Mouse (Mus musculus): ENCODE results near the gene Mtf1. TPM values are rescaled to one million over a fixed set of nuclear protein-coding genes. Genes with fewer than 3 reads are reported as not detected.

Gene Mtf1
- polyA plus RNA-seq, 1 experiment from 2014 or later, result 9.1 TPM

- no peak overlapping the region for H3K4me3 ChIP-seq (ENCODE audit: low read depth, low read length)
- H3K4me2 ChIP-seq (ENCODE audit: low read depth, low read length), result peak overlapping the region; percentile 28; the same call in 1 of the 2 replicates
- H3K27me3 ChIP-seq (ENCODE audit: insufficient read depth, low read length), result no peaks in the 10 kb centered on the region
- no peaks in the 10 kb centered on the region for H3K9me3 ChIP-seq (ENCODE audit: low read length)
- TF ChIP-seq CTCF (IDR thresholded peaks at IDR 0.05; ENCODE audit: low read depth), result no peak
- no peak for TF ChIP-seq EP300 (IDR thresholded peaks at IDR 0.05; ENCODE audit: low read depth)
- peaks cover 31% of the 10 kb centered on the region for H3K36me3 ChIP-seq (replicated peaks; ENCODE audit: insufficient read depth, low read length)
- DNase-seq (no peak), ATAC-seq (peak; percentile 38)
- peaks cover 34% of the 10 kb centered on the region for H3K4me1 ChIP-seq (ENCODE audit: insufficient read depth)
- H3K9ac ChIP-seq (replicated peaks), result no peak overlapping the region; the same call in 1 of the 2 replicates
- WGBS (ENCODE audit: insufficient replicate concordance), result 39% methylated on average over 9 of the region's 9 CpGs
- peak overlapping the region; percentile 13 for H3K27ac ChIP-seq (ENCODE audit: low read depth)
These were observed 7.4 kb downstream of the Mtf1 start for GRCm38 (mm10) chr4:124809136-124809883.

GRCm38 (mm10) chr4:124810056-124810455, 8.2 kb downstream of the Mtf1 start:
- Histone ChIP-seq H3K4me2 (ENCODE audit: low read depth, low read length) (no peak overlapping the region), H3K36me3 (replicated peaks; ENCODE audit: insufficient read depth, low read length) (peaks cover 27% of the 10 kb centered on the region), H3K27ac (ENCODE audit: low read depth) (0 out of 2 replicates have a peak overlapping the region, but pooled peaks have one; percentile 13), H3K4me3 (ENCODE audit: low read depth, low read length) (no peak overlapping the region), H3K9ac (replicated peaks) (no peak overlapping the region), H3K9me3 (ENCODE audit: low read length) (no peaks in the 10 kb centered on the region), H3K4me1 (ENCODE audit: insufficient read depth) (peaks cover 34% of the 10 kb centered on the region), H3K27me3 (ENCODE audit: insufficient read depth, low read length) (no peaks in the 10 kb centered on the region)
- 70% methylated on average over 7 of the region's 7 CpGs for WGBS (ENCODE audit: insufficient replicate concordance)
- ATAC-seq (no peak), DNase-seq (no peak)
- TF ChIP-seq CTCF (IDR thresholded peaks at IDR 0.05; ENCODE audit: low read depth) (no peak), EP300 (IDR thresholded peaks at IDR 0.05; ENCODE audit: low read depth) (no peak)

GRCm38 (mm10) chr4:124811347-124811975, 9.6 kb downstream of the Mtf1 start:
- DNase-seq, result no peak
- H3K4me2 ChIP-seq (ENCODE audit: low read depth, low read length), result no peak overlapping the region
- no peaks in the 10 kb centered on the region for H3K9me3 ChIP-seq (ENCODE audit: low read length)

GRCm38 (mm10) chr4:124815901-124816300, 14.0 kb downstream of the Mtf1 start:
- Histone ChIP-seq H3K9me3 (ENCODE audit: low read length) (no peaks in the 10 kb centered on the region), H3K9ac (replicated peaks) (no peak overlapping the region), H3K27ac (ENCODE audit: low read depth) (no peak overlapping the region), H3K27me3 (ENCODE audit: insufficient read depth, low read length) (no peaks in the 10 kb centered on the region), H3K4me1 (ENCODE audit: insufficient read depth) (peaks cover 13% of the 10 kb centered on the region), H3K36me3 (replicated peaks; ENCODE audit: insufficient read depth, low read length) (peaks cover 23% of the 10 kb centered on the region), H3K4me2 (ENCODE audit: low read depth, low read length) (no peak overlapping the region), H3K4me3 (ENCODE audit: low read depth, low read length) (no peak overlapping the region)
- no peak for TF ChIP-seq CTCF (IDR thresholded peaks at IDR 0.05; ENCODE audit: low read depth)
- no peak for TF ChIP-seq EP300 (IDR thresholded peaks at IDR 0.05; ENCODE audit: low read depth)
- DNase-seq (no peak), ATAC-seq (no peak)
- 82% methylated on average over 11 of the region's 11 CpGs for WGBS (ENCODE audit: insufficient replicate concordance)

More at GRCm38 (mm10) chr4:124811347-124811975, 9.6 kb downstream of the Mtf1 start:
- ATAC-seq, result no peak
- 77% methylated on average over 9 of the region's 9 CpGs for WGBS (ENCODE audit: insufficient replicate concordance)
- Histone ChIP-seq H3K36me3 (replicated peaks; ENCODE audit: insufficient read depth, low read length) (peaks cover 19% of the 10 kb centered on the region), H3K4me3 (ENCODE audit: low read depth, low read length) (no peak overlapping the region), H3K4me1 (ENCODE audit: insufficient read depth) (peaks cover 30% of the 10 kb centered on the region), H3K27me3 (ENCODE audit: insufficient read depth, low read length) (no peaks in the 10 kb centered on the region), H3K9ac (replicated peaks) (no peak overlapping the region), H3K27ac (ENCODE audit: low read depth) (no peak overlapping the region)
- TF ChIP-seq CTCF (IDR thresholded peaks at IDR 0.05; ENCODE audit: low read depth) (no peak), EP300 (IDR thresholded peaks at IDR 0.05; ENCODE audit: low read depth) (no peak)

GRCm38 (mm10) chr4:124817803-124818202, 15.9 kb downstream of the Mtf1 start:
- peak; percentile 74 for DNase-seq
- H3K4me3 ChIP-seq (ENCODE audit: low read depth, low read length), result no peak overlapping the region
- H3K4me1 ChIP-seq (ENCODE audit: insufficient read depth), result peaks cover 13% of the 10 kb centered on the region
- peak overlapping the region; percentile 32; the same call in 1 of the 2 replicates for H3K9ac ChIP-seq (replicated peaks)
- TF ChIP-seq EP300 (IDR thresholded peaks at IDR 0.05; ENCODE audit: low read depth) (no peak), CTCF (IDR thresholded peaks at IDR 0.05; ENCODE audit: low read depth) (no peak)
- no peak overlapping the region for H3K4me2 ChIP-seq (ENCODE audit: low read depth, low read length)
- ATAC-seq, result peak; percentile 100
- H3K9me3 ChIP-seq (ENCODE audit: low read length), result no peaks in the 10 kb centered on the region
- H3K27me3 ChIP-seq (ENCODE audit: insufficient read depth, low read length), result no peaks in the 10 kb centered on the region
- H3K27ac ChIP-seq (ENCODE audit: low read depth), result peak overlapping the region; percentile 55; the same call in 1 of the 2 replicates
- WGBS (ENCODE audit: insufficient replicate concordance), result 22% methylated on average over 6 of the region's 6 CpGs
- H3K36me3 ChIP-seq (replicated peaks; ENCODE audit: insufficient read depth, low read length), result peaks cover 30% of the 10 kb centered on the region

GRCm38 (mm10) chr4:124818832-124819231, 16.9 kb downstream of the Mtf1 start:
- no peaks in the 10 kb centered on the region for H3K9me3 ChIP-seq (ENCODE audit: low read length)
- H3K4me2 ChIP-seq (ENCODE audit: low read depth, low read length), result no peak overlapping the region
- H3K27ac ChIP-seq (ENCODE audit: low read depth), result no peak overlapping the region
- H3K27me3 ChIP-seq (ENCODE audit: insufficient read depth, low read length), result no peaks in the 10 kb centered on the region
- TF ChIP-seq CTCF (IDR thresholded peaks at IDR 0.05; ENCODE audit: low read depth) (no peak), EP300 (IDR thresholded peaks at IDR 0.05; ENCODE audit: low read depth) (no peak)
- H3K9ac ChIP-seq (replicated peaks), result no peak overlapping the region
- H3K36me3 ChIP-seq (replicated peaks; ENCODE audit: insufficient read depth, low read length), result peaks cover 39% of the 10 kb centered on the region
- no peak overlapping the region for H3K4me3 ChIP-seq (ENCODE audit: low read depth, low read length)
- WGBS (ENCODE audit: insufficient replicate concordance), result 83% methylated on average over 4 of the region's 4 CpGs
- ATAC-seq, result no peak
- peaks cover 13% of the 10 kb centered on the region for H3K4me1 ChIP-seq (ENCODE audit: insufficient read depth)
- DNase-seq, result no peak

Measured in liver, postnatal 0 days (tissue).